Mouse (Mus musculus): Measurements from ENCODE around the gene Lpo.

Gene Lpo

GRCm38 (mm10) chr11:87757001-87757954 is 70.8 kb downstream of the Lpo start:
- no peak for DNase-seq

Data from cerebellum, adult 9-10 months (tissue).